Mouse (Mus musculus): ENCODE data around the gene Actl6a.

DNA sequence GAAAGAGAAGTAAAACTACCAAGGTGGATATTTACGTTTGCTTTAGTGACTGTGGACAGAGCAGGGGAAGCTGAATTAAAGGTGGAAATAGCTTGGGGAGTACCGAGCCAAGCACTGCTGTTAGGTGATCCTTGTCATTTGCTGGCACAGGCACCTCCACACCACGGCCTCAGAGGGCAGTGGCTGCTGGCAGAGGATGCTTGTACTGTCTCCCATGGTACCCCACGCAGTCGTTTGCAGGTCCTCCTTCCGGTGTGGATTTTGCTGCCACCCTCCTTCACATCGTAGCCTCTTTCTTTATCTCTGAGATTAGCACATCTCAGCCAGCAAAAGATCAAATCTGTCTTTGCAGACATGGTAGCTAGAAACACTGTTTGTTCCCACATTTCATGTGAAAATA is 47.7 kb upstream of the Actl6a start:
- no peak for TF ChIP-seq CTCF (IDR thresholded peaks at IDR 0.05; ENCODE audit: low read depth, low read length)
- no peak for TF ChIP-seq TAL1 (conservative IDR thresholded peaks at IDR 0.05; ENCODE audit: low read depth, low read length)
- TF ChIP-seq POLR2AphosphoS5 (IDR thresholded peaks at IDR 0.05; ENCODE audit: insufficient replicate concordance, low read depth, low read length), result no peak
- no peak for TF ChIP-seq GATA1 (IDR thresholded peaks at IDR 0.05; ENCODE audit: borderline replicate concordance, low read length)
